Mouse (Mus musculus) midbrain, embryonic 12.5 days (tissue): ENCODE data around the gene Arrdc2. TPM values are rescaled to one million over a fixed set of nuclear protein-coding genes. Genes with fewer than 3 reads are reported as not detected.

Experiments
- ATAC-seq: fragments of 200-750 bp; cut with Nextera tagmentation; 2 replicates; pipeline ENCODE4 v1.8.0; 2017; ENCODE audit warnings: low read depth, moderate TSS enrichment, moderate library complexity; ENCODE audit not compliant: low FRiP score
- H3K27ac ChIP-seq: fragments of 300-500 bp; sonication (generic); replicated peaks from 2 replicates; pipeline ENCODE4 v1.5.1; 2016; ENCODE audit warnings: mild to moderate bottlenecking
- H3K27me3 ChIP-seq: fragments of 300-500 bp; sonication (generic); 2 replicates; pipeline ENCODE4 v1.6.1; 2016; ENCODE audit warnings: mild to moderate bottlenecking
- H3K36me3 ChIP-seq: fragments of 300-500 bp; sonication (generic); 2 replicates; pipeline ENCODE4 v1.6.1; 2016
- H3K4me1 ChIP-seq: fragments of 300-500 bp; sonication (generic); 2 replicates; pipeline ENCODE4 v1.6.1; 2016
- H3K4me2 ChIP-seq: fragments of 300-500 bp; sonication (generic); replicated peaks from 2 replicates; pipeline ENCODE4 v1.6.1; 2016; ENCODE audit warnings: mild to moderate bottlenecking, moderate library complexity
- H3K4me3 ChIP-seq: fragments of 300-500 bp; sonication (generic); 2 replicates; pipeline ENCODE4 v1.5.1; 2016; ENCODE audit warnings: mild to moderate bottlenecking
- H3K9ac ChIP-seq: fragments of 300-500 bp; sonication (generic); replicated peaks from 2 replicates; pipeline ENCODE4 v1.6.1; 2016; ENCODE audit warnings: mild to moderate bottlenecking, moderate library complexity
- H3K9me3 ChIP-seq: fragments of 300-500 bp; sonication (generic); 2 replicates; pipeline ENCODE4 v1.6.1; 2016; ENCODE audit warnings: mild to moderate bottlenecking
- WGBS: fragments of 180-500 bp; shearing (Covaris S2); methylation state at CpG from one replicate; pipeline ENCODE4 v1.1.7; 2016; 5-methylcytosine and 5-hydroxymethylcytosine counted together
- polyA plus RNA-seq: library from polyadenylated mRNA; unstranded; fragments of >200 nt; fragmentation: Nextera tagmentation; extraction: Ambion mirVana; gene quantifications from 2 replicates; pipeline ENCODE4 v1.2.1, GENCODE M21; 2016

Arrdc2 gene
- polyA plus RNA-seq, 1 experiment from 2014 or later = 10.5 TPM

DNA sequence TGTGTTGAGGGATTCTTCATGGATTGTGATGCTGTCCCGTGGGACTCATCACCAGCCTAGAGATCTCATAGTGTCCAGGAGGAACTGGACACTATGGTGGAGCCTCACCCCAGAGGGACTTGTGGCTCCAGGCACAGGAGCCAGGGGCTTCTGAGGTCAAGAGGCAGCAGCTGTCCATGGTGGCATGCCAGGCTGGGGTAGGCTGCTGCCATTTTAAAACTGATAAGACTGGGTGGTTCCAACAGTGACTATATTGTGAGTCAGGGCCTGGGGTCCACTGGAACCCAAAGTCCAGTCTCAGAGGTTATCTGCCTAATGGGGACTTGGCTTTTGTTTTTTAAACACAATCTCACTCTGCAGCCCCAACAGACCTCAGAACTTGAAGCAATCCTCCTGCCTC, 37.7 kb downstream of the Arrdc2 start:
- H3K9me3 ChIP-seq = no peaks in the 10 kb centered on the region
- no peak overlapping the region for H3K4me2 ChIP-seq
- WGBS = 86% methylated on average over 1 of the region's 1 CpGs
- no peak overlapping the region for H3K27ac ChIP-seq
- peaks cover 86% of the 10 kb centered on the region for H3K27me3 ChIP-seq
- H3K4me1 ChIP-seq = peaks cover 23% of the 10 kb centered on the region
- H3K4me3 ChIP-seq = no peak overlapping the region
- H3K36me3 ChIP-seq = no peaks in the 10 kb centered on the region
- no peak for ATAC-seq
- H3K9ac ChIP-seq = no peak overlapping the region

DNA sequence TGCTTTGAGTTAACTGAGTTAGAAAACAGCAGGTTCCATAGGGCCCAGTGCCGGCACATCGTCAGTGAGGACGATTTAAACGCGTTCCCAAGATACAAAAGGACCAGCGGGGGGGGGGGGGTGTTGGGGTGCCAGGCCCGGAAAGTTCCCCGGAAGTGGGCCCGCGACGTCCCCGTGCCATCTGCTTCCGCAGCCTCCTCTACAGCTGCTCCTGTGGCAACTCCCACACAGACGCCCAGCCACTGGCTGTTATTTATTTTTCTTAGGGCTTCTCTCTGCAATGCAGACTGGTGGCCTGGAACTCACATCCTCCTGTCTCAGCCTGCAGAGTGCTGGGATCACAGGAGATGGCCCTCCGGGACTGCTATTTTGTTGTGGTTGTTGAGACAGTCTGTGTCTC, 38.4 kb downstream of the Arrdc2 start:
- no peak overlapping the region for H3K4me3 ChIP-seq
- H3K27me3 ChIP-seq = peaks cover 80% of the 10 kb centered on the region

DNA sequence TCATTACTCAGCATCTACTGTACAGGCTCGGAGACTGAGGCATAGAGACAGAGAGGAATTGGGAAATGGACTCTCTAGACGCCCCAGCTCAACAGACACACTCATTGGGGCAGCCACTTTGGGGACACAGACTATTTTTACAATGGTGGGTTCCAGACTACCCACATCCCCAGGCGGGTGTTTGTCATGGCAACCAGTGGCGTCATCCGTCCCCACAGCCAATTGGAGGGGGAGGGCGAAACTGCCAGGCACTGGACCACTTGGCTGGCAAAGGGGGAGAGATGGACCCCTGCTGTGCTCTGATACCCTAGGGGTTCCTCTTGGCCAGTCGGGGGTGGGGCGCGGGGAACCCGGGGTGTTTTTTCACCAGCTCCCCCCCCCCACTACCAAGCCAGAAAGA, 38.9 kb downstream of the Arrdc2 start:
- Histone ChIP-seq H3K27me3 (peaks cover 80% of the 10 kb centered on the region), H3K4me3 (no peak overlapping the region), H3K9ac (no peak overlapping the region), H3K4me1 (peaks cover 27% of the 10 kb centered on the region), H3K36me3 (no peaks in the 10 kb centered on the region), H3K4me2 (no peak overlapping the region), H3K9me3 (no peaks in the 10 kb centered on the region), H3K27ac (no peak overlapping the region)
- no peak for ATAC-seq
- 53% methylated on average over 10 of the region's 10 CpGs for WGBS

More for the DNA sequence above, 38.4 kb downstream of the Arrdc2 start:
- no peaks in the 10 kb centered on the region for H3K36me3 ChIP-seq
- no peaks in the 10 kb centered on the region for H3K9me3 ChIP-seq
- H3K27ac ChIP-seq = no peak overlapping the region
- no peak overlapping the region; the same call in 1 of the 2 replicates for H3K9ac ChIP-seq
- H3K4me2 ChIP-seq = no peak overlapping the region
- H3K4me1 ChIP-seq = peaks cover 27% of the 10 kb centered on the region
- ATAC-seq = no peak
- WGBS = 41% methylated on average over 15 of the region's 15 CpGs

DNA sequence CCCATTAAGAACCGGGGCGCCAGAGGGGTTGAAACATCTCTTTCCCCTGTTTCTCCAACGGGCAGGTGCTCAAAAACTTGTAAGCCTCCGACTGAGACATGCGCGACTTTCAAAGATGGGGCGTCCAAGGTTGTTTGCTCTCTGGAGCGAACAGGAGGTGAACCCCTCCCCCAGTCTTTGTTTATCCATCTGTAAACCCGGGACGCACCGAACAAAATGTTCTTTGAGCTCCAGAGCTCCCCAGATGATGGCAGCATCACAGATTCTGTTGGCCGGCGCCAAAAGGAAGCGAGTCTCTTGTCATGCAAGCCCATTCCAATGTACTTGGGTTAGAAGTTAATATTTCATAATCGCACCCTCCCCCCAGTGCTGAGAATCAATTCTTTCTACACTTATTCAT, 41.2 kb downstream of the Arrdc2 start:
- peaks cover 19% of the 10 kb centered on the region for H3K4me1 ChIP-seq
- H3K36me3 ChIP-seq = no peaks in the 10 kb centered on the region
- 15% methylated on average over 15 of the region's 15 CpGs for WGBS
- H3K9ac ChIP-seq = no peak overlapping the region
- peak overlapping the region; percentile 56 for H3K4me3 ChIP-seq
- H3K4me2 ChIP-seq = peak overlapping the region; percentile 81
- no peak for ATAC-seq
- H3K27ac ChIP-seq = no peak overlapping the region
- no peaks in the 10 kb centered on the region for H3K9me3 ChIP-seq
- peaks cover 72% of the 10 kb centered on the region for H3K27me3 ChIP-seq

DNA sequence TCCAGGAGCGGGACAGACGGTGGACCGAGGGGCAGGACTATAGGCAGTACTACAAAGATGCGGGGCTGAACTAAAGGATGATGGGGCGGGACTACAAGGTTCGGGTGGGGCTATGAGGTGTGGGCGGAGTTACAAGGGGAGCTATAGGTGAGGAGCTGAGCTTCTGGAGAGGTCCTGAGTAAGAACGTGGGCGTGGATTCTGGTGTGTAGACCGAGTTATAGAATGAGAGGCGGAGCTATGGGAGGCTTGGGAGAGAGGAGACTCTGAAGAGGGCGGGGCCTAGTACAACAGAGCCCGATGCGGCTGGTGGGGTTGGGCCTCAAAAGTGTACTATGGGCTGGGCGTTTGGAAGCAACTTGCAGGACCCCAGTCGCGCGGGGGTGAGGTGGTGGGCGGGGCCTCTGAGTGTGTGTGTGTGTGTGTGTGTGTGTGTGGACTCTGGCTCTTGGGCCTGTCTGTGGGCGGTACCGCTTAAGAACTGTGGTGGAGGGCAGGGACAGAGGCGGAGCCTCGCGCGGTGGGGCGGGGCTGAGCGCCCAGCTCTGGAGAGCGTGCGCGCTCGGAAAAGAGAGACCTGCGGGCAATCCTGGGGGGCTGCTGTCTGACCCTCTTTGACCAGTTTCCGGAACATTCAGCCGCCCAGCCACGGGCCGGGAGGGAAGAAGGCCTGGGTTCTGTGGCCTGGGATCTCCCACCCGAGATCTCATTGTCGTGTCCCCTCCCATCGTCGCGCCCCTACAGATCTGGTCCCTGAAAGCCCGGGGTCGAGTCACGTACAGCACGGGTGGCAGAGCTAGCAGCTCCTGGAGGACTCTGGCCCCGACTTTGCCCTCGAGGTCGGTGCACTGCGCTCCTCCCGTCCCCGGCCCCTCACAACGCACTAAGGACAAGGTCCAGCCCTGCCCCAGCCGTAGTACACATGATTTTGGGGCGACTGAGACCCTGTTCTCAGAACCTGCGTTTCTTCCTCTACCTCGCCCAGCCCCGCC, 42.1 kb downstream of the Arrdc2 start:
- H3K4me2 ChIP-seq = peak overlapping the region; percentile 81
- 1% methylated on average over 48 of the region's 57 CpGs for whole genome bisulfite sequencing
- H3K9me3 ChIP-seq = no peaks in the 10 kb centered on the region
- peak; percentile 79 for ATAC-seq
- H3K27ac ChIP-seq = peak overlapping the region; percentile 25; the same call in 1 of the 2 replicates
- H3K36me3 ChIP-seq = no peaks in the 10 kb centered on the region
- peaks cover 27% of the 10 kb centered on the region for H3K4me1 ChIP-seq
- peak overlapping the region; percentile 56 for H3K4me3 ChIP-seq
- peaks cover 63% of the 10 kb centered on the region for H3K27me3 ChIP-seq
- H3K9ac ChIP-seq = peak overlapping the region; percentile 62

DNA sequence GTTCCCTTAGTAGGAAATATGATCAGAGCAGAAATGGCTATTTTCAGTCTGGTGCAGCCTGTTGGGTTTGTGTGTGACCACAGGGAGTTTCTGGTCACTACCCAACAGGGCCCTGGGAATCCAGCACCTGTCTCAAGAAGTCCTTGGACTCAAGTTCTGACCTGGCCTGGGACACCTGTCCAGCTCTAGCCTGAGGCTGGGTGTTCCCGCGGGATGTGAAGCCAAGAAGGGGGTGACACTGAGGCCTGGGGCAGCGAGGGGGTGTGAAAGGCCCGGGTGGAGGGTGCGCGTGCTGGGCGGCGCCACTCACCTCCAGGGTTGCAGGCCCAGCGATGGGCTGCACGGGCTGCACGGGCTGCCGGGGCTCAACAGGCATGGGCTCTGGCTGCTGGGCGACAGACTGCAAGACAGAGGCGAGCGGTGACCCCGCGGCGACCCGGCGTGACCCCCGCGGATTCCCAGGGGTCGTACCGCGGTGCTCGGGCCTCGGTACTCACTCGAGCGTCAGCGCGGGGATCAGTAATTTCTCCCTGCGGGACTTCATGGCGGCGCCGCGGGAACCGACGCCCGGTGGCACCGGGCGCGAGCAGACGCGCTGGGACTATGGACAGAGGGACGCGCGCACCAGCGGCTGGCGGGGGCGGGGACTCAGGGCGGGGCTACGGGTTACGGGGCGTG, 43.0 kb downstream of the Arrdc2 start:
- Histone ChIP-seq H3K9ac (peak overlapping the region; percentile 62), H3K4me1 (peaks cover 33% of the 10 kb centered on the region), H3K36me3 (no peaks in the 10 kb centered on the region), H3K27me3 (peaks cover 55% of the 10 kb centered on the region), H3K27ac (peak overlapping the region; percentile 25), H3K9me3 (no peaks in the 10 kb centered on the region), H3K4me3 (peak overlapping the region; percentile 56), H3K4me2 (peak overlapping the region; percentile 81)
- peak; percentile 1 for ATAC-seq
- WGBS = 2% methylated on average over 54 of the region's 54 CpGs

DNA sequence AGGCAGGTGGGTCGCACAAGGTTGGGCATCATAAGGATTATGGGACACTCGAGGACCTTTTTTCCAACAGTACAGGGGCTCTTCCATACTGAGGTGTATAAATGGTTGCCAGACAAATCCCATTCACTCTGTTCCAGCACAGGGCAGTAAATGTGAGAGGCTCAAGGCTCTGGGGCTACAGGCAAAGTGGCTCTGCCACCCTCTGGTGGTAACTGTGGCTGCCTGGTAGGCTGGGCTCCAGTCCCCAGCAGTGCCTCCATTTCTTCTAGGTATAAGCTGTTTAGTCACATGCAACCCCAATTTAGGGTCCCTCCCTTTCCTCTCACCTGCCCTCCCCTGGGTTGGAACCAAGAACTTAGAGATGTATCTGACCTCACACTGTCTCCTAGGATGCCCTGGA, 44.1 kb downstream of the Arrdc2 start:
- H3K9me3 ChIP-seq = no peaks in the 10 kb centered on the region
- H3K4me2 ChIP-seq = no peak overlapping the region
- H3K36me3 ChIP-seq = no peaks in the 10 kb centered on the region
- WGBS = 92% methylated on average over 2 of the region's 2 CpGs
- no peak overlapping the region for H3K9ac ChIP-seq
- H3K27me3 ChIP-seq = peaks cover 49% of the 10 kb centered on the region
- ATAC-seq = no peak
- no peak overlapping the region for H3K27ac ChIP-seq
- H3K4me3 ChIP-seq = no peak overlapping the region
- peaks cover 39% of the 10 kb centered on the region for H3K4me1 ChIP-seq

DNA sequence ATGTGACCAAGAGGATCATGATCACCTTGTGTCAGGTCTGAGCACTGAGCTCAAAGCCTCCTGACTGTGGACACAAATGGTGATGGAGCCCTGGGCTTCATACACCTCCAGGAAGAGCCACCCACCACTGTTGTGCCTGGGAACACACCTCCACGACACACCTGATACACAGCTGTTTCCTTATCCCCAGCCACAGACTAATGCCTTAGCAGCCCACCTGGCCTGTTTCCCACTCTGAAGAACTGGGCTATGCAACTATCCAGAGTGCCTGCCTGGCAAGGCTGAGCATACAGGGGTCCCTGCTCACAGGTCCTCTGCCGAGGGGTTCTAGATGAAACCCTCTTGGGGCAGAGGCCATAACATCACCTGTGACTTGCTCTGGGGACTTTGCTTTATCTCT, 45.3 kb downstream of the Arrdc2 start:
- Histone ChIP-seq H3K27me3 (peaks cover 44% of the 10 kb centered on the region), H3K4me1 (peaks cover 41% of the 10 kb centered on the region), H3K9me3 (no peaks in the 10 kb centered on the region), H3K36me3 (0 out of 2 replicates have a peak, but pooled peaks cover 4% of the 10 kb centered on the region), H3K9ac (no peak overlapping the region), H3K27ac (no peak overlapping the region), H3K4me3 (no peak overlapping the region), H3K4me2 (no peak overlapping the region)
- 88% methylated on average over 2 of the region's 2 CpGs for WGBS
- no peak for ATAC-seq

DNA sequence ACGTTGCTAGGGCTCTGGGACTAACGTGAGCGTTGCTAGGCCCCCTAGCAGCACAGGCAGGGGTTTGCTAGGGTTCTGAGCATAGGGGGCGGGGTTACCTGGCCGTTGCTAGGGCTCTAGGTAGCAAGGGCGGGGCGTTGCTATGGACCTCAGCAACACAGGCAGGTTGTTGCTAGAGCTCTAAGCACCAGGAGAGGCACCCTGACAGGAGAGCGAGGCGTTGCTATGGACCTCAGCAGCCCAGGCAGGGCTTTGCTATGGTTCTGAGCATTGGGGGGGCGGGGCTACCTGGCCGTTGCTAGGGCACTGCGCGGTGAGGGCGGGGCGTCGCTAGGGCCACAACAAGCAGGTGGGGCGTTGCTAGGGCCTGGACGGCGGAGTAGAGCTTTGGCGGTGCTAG, 46.8 kb downstream of the Arrdc2 start:
- ATAC-seq = peak; percentile 50
- Histone ChIP-seq H3K9ac (peak overlapping the region; percentile 83), H3K4me3 (peak overlapping the region; percentile 62), H3K36me3 (peaks cover 16% of the 10 kb centered on the region), H3K9me3 (no peaks in the 10 kb centered on the region), H3K27ac (peak overlapping the region; percentile 90), H3K27me3 (peaks cover 44% of the 10 kb centered on the region), H3K4me1 (peaks cover 46% of the 10 kb centered on the region), H3K4me2 (peak overlapping the region; percentile 77)
- WGBS = 1% methylated on average over 20 of the region's 20 CpGs

DNA sequence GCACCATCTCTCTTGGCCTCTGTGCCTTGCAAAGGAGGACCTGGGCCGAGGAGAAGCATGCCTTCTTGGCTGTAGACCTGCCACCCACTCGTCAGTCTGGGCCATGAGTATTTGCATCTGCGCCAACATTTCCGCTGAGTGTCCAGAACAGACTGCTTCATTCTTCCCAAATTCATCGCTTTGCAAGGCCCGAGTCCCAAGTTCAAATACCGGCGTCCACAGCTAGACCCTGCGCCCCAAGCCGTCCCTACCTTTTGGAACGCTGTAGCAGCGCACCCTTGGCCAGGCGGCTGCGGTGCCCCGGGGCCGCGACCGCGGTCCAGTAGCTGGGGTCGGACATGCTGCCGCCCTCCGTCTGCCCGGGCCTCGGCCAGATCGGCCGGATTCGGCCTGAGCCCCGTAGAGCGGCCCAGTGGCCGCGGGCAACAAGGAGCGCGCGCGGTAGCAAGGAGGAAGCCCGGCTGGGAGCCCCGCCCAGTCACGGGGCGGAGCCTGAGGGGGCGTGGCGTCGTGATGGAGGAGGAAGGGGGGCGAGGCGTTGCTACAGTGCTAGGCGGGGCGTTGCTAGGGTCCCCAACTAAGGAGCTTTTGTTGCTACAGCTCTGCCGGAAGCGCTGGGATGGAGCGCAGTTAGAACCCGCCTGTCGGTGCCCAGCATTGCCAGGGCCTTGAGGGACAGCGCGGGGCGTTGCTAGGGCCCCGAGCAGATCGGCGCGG, 47.4 kb downstream of the Arrdc2 start:
- Histone ChIP-seq H3K4me1 (peaks cover 45% of the 10 kb centered on the region), H3K27ac (peak overlapping the region; percentile 90), H3K4me3 (peak overlapping the region; percentile 62), H3K9me3 (no peaks in the 10 kb centered on the region), H3K36me3 (peaks cover 21% of the 10 kb centered on the region), H3K4me2 (peak overlapping the region; percentile 77), H3K9ac (peak overlapping the region; percentile 83), H3K27me3 (peaks cover 46% of the 10 kb centered on the region)
- peak; percentile 88 for ATAC-seq
- 6% methylated on average over 58 of the region's 58 CpGs for WGBS

DNA sequence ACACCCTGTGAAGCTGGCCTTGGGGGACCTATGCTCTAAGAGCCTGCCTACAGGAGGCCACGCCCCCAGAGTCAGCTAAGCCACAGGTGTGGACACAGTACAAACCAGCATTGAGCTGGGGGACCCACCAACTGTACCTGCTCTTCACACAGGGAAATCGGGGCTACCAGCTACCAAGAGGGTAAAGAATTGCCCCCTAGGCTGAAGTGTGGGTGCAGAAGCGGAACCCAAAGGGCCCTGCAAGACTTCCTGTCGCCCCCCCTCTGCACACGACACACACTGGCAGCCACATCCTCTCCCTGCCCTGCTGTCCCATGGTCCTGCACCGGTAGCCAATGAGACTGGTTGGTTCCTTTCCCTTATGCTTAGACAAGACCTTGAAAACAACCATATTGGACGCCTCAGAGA, 48.2 kb downstream of the Arrdc2 start:
- H3K36me3 ChIP-seq = peaks cover 29% of the 10 kb centered on the region
- H3K9ac ChIP-seq = peak overlapping the region; percentile 83
- WGBS = 87% methylated on average over 7 of the region's 7 CpGs
- H3K4me3 ChIP-seq = peak overlapping the region; percentile 62
- peaks cover 40% of the 10 kb centered on the region for H3K4me1 ChIP-seq
- H3K4me2 ChIP-seq = peak overlapping the region; percentile 77
- H3K27me3 ChIP-seq = peaks cover 48% of the 10 kb centered on the region
- no peaks in the 10 kb centered on the region for H3K9me3 ChIP-seq
- H3K27ac ChIP-seq = no peak overlapping the region
- no peak for ATAC-seq
